Mouse (Mus musculus): ENCODE data around the gene Ssrp1. TPM values are rescaled to one million over a fixed set of nuclear protein-coding genes. Genes with fewer than 3 reads are reported as not detected.

Gene Ssrp1
- total and polyA plus RNA-seq, 3 experiments = 239 to 875 (median 420) TPM

- TF ChIP-seq GABPA (IDR thresholded peaks at IDR 0.05; ENCODE audit: low read depth, low read length) (no peak), CHD2 (IDR thresholded peaks at IDR 0.05; ENCODE audit: low read length) (no peak)
Observed at GRCm38 (mm10) chr2:85012679-85013078, 24.4 kb upstream of the Ssrp1 start (continued).

DNA sequence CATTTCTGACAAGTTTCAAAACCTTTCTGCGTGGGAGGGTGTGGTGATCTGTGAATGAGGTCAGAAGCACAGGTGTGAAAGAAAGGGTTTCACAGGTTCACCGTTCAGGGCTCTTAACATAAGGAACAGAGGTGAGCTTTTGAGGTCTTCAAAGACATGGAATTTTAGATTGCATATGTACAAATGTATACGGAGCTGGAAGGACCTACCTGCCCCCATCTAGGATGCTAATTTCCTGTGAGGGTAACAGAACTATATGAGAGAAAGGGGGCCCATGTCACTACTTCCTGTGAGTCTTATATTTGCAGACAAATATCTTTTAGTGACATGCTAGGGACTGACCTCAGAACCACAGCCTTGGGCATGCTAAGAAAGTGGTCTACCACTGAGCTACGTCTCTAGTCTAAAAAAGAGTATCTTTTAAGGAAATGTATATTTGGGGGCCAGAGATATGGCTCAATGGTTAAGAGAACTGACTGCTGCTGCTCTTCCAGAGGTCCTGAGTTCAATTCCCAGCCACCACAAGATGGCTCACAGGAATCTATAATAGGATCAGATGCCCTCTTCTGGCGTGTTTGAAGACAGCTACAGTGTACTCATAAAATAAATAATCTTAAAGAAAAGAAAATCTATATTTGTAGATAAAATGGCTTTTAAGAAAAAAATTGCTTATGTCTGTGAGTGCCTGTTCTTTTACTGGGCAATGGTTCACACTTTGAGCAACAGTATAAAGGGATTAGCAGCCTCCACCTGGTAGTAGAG lies 23.0 kb upstream of the Ssrp1 start:
- Histone ChIP-seq H3K9ac (ENCODE audit: control insufficient read depth, low read depth, low read length, poor library complexity, severe bottlenecking) (no peak overlapping the region), H3K27ac (ENCODE audit: control insufficient read depth, low read depth, low read length) (peak overlapping the region; percentile 63), H3K9me3 (replicated peaks; ENCODE audit: insufficient read depth, low read length) (no peaks in the 10 kb centered on the region), H3K4me1 (ENCODE audit: control insufficient read depth in 1 of 2, insufficient read depth in 2 of 2, low read length in 2 of 2) (peaks cover 22 to 28% of the 10 kb centered on the region in 2 experiments), H3K27me3 (ENCODE audit: control insufficient read depth in 1 of 2, insufficient read depth in 2 of 2, low read length in 2 of 2) (no peaks in the 10 kb centered on the region), H3K4me3 (ENCODE audit: control insufficient read depth in 1 of 2, insufficient read depth in 1 of 2, low read depth in 2 of 2, low read length in 2 of 2) (no peak overlapping the region), H3K36me3 (ENCODE audit: control insufficient read depth in 1 of 2, insufficient read depth in 2 of 2, low read length in 2 of 2) (peaks cover 0 to 31% of the 10 kb centered on the region in 2 experiments; a peak in 2 of 4 replicates), H3K79me2 (ENCODE audit: control insufficient read depth, insufficient read depth, low read length, poor library complexity) (no peaks in the 10 kb centered on the region)
- DNase-seq (ENCODE audit: low read depth, low spot score) = peak; percentile 48
- no peak for TF ChIP-seq MEF2A (IDR thresholded peaks at IDR 0.05; ENCODE audit: extremely low read depth, insufficient replicate concordance, low read depth, low read length, poor library complexity, severe bottlenecking)
- TF ChIP-seq MXI1 (IDR thresholded peaks at IDR 0.05; ENCODE audit: low read depth, low read length) = no peak
- TF ChIP-seq TCF12 (IDR thresholded peaks at IDR 0.05; ENCODE audit: low read depth, low read length) = 0 out of 2 replicates have a peak, but pooled peaks have one; percentile 11
- TF ChIP-seq SMC3 (IDR thresholded peaks at IDR 0.05; ENCODE audit: low read depth, low read length) = peak; percentile 45
- TF ChIP-seq RAD21 (IDR thresholded peaks at IDR 0.05; ENCODE audit: low read depth, low read length) = peak; percentile 17; the same call in 1 of the 2 replicates
- TF ChIP-seq RCOR1 (IDR thresholded peaks at IDR 0.05; ENCODE audit: low read depth, low read length) = no peak
- peak in 1 of 2 experiments; percentile 4; a peak in 1 of 4 replicates for TF ChIP-seq EP300 (IDR thresholded peaks at IDR 0.05; ENCODE audit: low read depth in 1 of 2, low read length in 2 of 2)
- peak in 1 of 3 experiments; percentile 49; a peak in 2 of 6 replicates for TF ChIP-seq CTCF (IDR thresholded peaks at IDR 0.05 in 2 of 3, conservative IDR thresholded peaks at IDR 0.05 in 1 of 3; ENCODE audit: control insufficient read depth in 1 of 3, insufficient read depth in 1 of 3, low read depth in 2 of 3, low read length in 3 of 3, poor library complexity in 1 of 3, severe bottlenecking in 1 of 3)
- peak; percentile 24; the same call in 1 of the 2 replicates for TF ChIP-seq GATA1 (IDR thresholded peaks at IDR 0.05; ENCODE audit: low read depth, low read length)
- peak; percentile 90 for TF ChIP-seq TBP (IDR thresholded peaks at IDR 0.05; ENCODE audit: low read depth, low read length)
- TF ChIP-seq MAZ (IDR thresholded peaks at IDR 0.05; ENCODE audit: low read depth, low read length) = no peak

DNA sequence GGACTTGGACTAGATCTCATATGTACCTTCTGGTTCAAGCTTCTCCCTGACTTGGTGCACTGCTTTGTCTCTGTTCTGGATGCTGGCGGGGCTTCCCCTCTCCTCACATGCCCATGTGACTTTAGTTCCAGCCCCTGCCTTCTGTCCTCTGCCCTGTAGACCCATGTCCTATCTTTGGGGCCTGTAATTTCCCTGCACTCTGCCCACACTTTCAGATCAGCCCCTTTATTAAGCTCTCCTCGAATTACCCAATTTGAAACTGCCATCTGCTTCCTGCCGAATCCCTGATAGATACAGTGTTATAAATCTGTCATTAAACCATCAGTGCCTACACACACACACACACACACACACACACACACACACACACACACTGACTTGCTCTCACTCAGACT lies 22.4 kb upstream of the Ssrp1 start:
- Histone ChIP-seq H3K36me3 (ENCODE audit: control insufficient read depth in 1 of 2, insufficient read depth in 2 of 2, low read length in 2 of 2) (peaks cover 0 to 31% of the 10 kb centered on the region in 2 experiments; a peak in 2 of 4 replicates), H3K27ac (ENCODE audit: control insufficient read depth, low read depth, low read length) (no peak overlapping the region)

More for the DNA sequence above, 22.4 kb upstream of the Ssrp1 start:
- H3K4me3 ChIP-seq (ENCODE audit: control insufficient read depth in 1 of 2, insufficient read depth in 1 of 2, low read depth in 2 of 2, low read length in 2 of 2) = no peak overlapping the region
- H3K27me3 ChIP-seq (ENCODE audit: control insufficient read depth in 1 of 2, insufficient read depth in 2 of 2, low read length in 2 of 2) = no peaks in the 10 kb centered on the region
- peaks cover 22 to 28% of the 10 kb centered on the region in 2 experiments for H3K4me1 ChIP-seq (ENCODE audit: control insufficient read depth in 1 of 2, insufficient read depth in 2 of 2, low read length in 2 of 2)
- no peak overlapping the region for H3K9ac ChIP-seq (ENCODE audit: control insufficient read depth, low read depth, low read length, poor library complexity, severe bottlenecking)
- no peaks in the 10 kb centered on the region for H3K79me2 ChIP-seq (ENCODE audit: control insufficient read depth, insufficient read depth, low read length, poor library complexity)
- TF ChIP-seq TBP (IDR thresholded peaks at IDR 0.05; ENCODE audit: low read depth, low read length) = no peak
- DNase-seq (ENCODE audit: low read depth, low spot score) = no peak
- no peaks in the 10 kb centered on the region for H3K9me3 ChIP-seq (replicated peaks; ENCODE audit: insufficient read depth, low read length)
